ENCODE assay signal across 7 mouse cellular contexts in genomic region chr14:20695761-20696520, GRCm38 (mm10). TPM values are rescaled to one million over a fixed set of nuclear protein-coding genes. Genes with fewer than 3 reads are reported as not detected.
DNase-seq lines count a peak whose midpoint lies in the region; ATAC-seq and TF ChIP-seq lines count a peak whose summit lies in the region.

No protein-coding gene starts in this region.

- TF ChIP-seq CTCF in cortical plate, adult 2 months (IDR thresholded peaks at IDR 0.05; ENCODE audit: extremely low read depth, insufficient read depth, low read length): no peak
- no peak for TF ChIP-seq CTCF in heart, postnatal 0 days (IDR thresholded peaks at IDR 0.05; ENCODE audit: low read depth)
- TF ChIP-seq CTCF in stomach, postnatal 0 days (IDR thresholded peaks at IDR 0.05; ENCODE audit: low read depth): no peak

- H3K27ac ChIP-seq in cortical plate, adult 2 months (ENCODE audit: insufficient read depth, low read length): no peak overlapping the region
- H3K27ac ChIP-seq in heart, postnatal 0 days (ENCODE audit: low read depth): peak overlapping the region; percentile 93
- H3K27ac ChIP-seq in liver, embryonic 15.5 days (replicated peaks): peak overlapping the region; percentile 93
- H3K27ac ChIP-seq in stomach, postnatal 0 days (replicated peaks): peak overlapping the region; percentile 98

- H3K4me1 ChIP-seq in cortical plate, adult 2 months (ENCODE audit: control insufficient read depth, insufficient read depth, low read length): peaks cover 5% of the 10 kb centered on the region
- H3K4me1 ChIP-seq in heart, postnatal 0 days (ENCODE audit: control insufficient read depth, insufficient read depth): peaks cover 24% of the 10 kb centered on the region
- peaks cover 66% of the 10 kb centered on the region for H3K4me1 ChIP-seq in liver, embryonic 15.5 days (replicated peaks)
- peaks cover 6% of the 10 kb centered on the region for H3K4me1 ChIP-seq in stomach, postnatal 0 days (replicated peaks; ENCODE audit: control insufficient read depth, insufficient read depth)

- no peaks in the 10 kb centered on the region for H3K9me3 ChIP-seq in heart, postnatal 0 days (replicated peaks; ENCODE audit: control insufficient read depth, low read length)
- no peaks in the 10 kb centered on the region for H3K9me3 ChIP-seq in liver, embryonic 15.5 days (replicated peaks)
- H3K9me3 ChIP-seq in stomach, postnatal 0 days (ENCODE audit: control insufficient read depth, low read length): no peaks in the 10 kb centered on the region

- H3K4me2 ChIP-seq in heart, postnatal 0 days (ENCODE audit: low read depth, low read length): peak overlapping the region; percentile 81
- H3K4me2 ChIP-seq in liver, embryonic 15.5 days: peak overlapping the region; percentile 89
- H3K4me2 ChIP-seq in stomach, postnatal 0 days (replicated peaks; ENCODE audit: low read depth): peak overlapping the region; percentile 74

- H3K9ac ChIP-seq in heart, postnatal 0 days (replicated peaks; ENCODE audit: low read depth, low read length): peak overlapping the region; percentile 83
- H3K9ac ChIP-seq in liver, embryonic 15.5 days: peak overlapping the region; percentile 88
- peak overlapping the region; percentile 90 for H3K9ac ChIP-seq in stomach, postnatal 0 days (ENCODE audit: low read length)

- peak; percentile 11 for DNase-seq in retina, postnatal 1 day
- DNase-seq in retina, embryonic 14.5 days (ENCODE audit: low spot score): no peak
- peak; percentile 14 for DNase-seq in heart, postnatal 0 days (ENCODE audit: low spot score)
- DNase-seq in stomach, postnatal 0 days (ENCODE audit: low spot score): no peak
- DNase-seq in right cerebral cortex, postnatal 4 days: no peak

- no peak for TF ChIP-seq EP300 in heart, postnatal 0 days (IDR thresholded peaks at IDR 0.05; ENCODE audit: low read depth)
- TF ChIP-seq EP300 in stomach, postnatal 0 days (optimal IDR thresholded peaks at IDR 0.05): no peak

- WGBS in heart, postnatal 0 days: 8% methylated on average over 25 of the region's 27 CpGs
- 20% methylated on average over 27 of the region's 27 CpGs for WGBS in liver, embryonic 15.5 days (ENCODE audit: insufficient replicate concordance)
- WGBS in stomach, postnatal 0 days: 8% methylated on average over 27 of the region's 27 CpGs

- H3K4me3 ChIP-seq in cortical plate, adult 2 months (ENCODE audit: insufficient read depth, low read length): peak overlapping the region; percentile 58
- H3K4me3 ChIP-seq in heart, postnatal 0 days (ENCODE audit: low read depth, low read length): peak overlapping the region; percentile 94
- peak overlapping the region; percentile 96 for H3K4me3 ChIP-seq in liver, embryonic 15.5 days (replicated peaks)
- peak overlapping the region; percentile 94 for H3K4me3 ChIP-seq in stomach, postnatal 0 days (ENCODE audit: low read depth, low read length)

- peaks cover 40% of the 10 kb centered on the region for H3K36me3 ChIP-seq in heart, postnatal 0 days (replicated peaks; ENCODE audit: control insufficient read depth, insufficient read depth, low read length)
- H3K36me3 ChIP-seq in liver, embryonic 15.5 days (replicated peaks): peaks cover 49% of the 10 kb centered on the region
- H3K36me3 ChIP-seq in stomach, postnatal 0 days (ENCODE audit: control insufficient read depth, insufficient read depth, low read length): peaks cover 25% of the 10 kb centered on the region

- TF ChIP-seq POLR2A in cortical plate, adult 2 months (IDR thresholded peaks at IDR 0.05; ENCODE audit: extremely low read depth, insufficient read depth, low read length): no peak

- H3K27me3 ChIP-seq in heart, postnatal 0 days (ENCODE audit: control insufficient read depth, insufficient read depth, low read length): no peaks in the 10 kb centered on the region
- H3K27me3 ChIP-seq in liver, embryonic 15.5 days: no peaks in the 10 kb centered on the region
- H3K27me3 ChIP-seq in stomach, postnatal 0 days (ENCODE audit: control insufficient read depth, insufficient read depth, low read length): no peaks in the 10 kb centered on the region

- no peak for ATAC-seq in heart, postnatal 0 days (ENCODE audit: insufficient read depth, low read depth)
- no peak for ATAC-seq in liver, embryonic 15.5 days (ENCODE audit: insufficient read depth)
- 0 out of 2 replicates have a peak, but pooled peaks have one; percentile 5 for ATAC-seq in stomach, postnatal 0 days (ENCODE audit: low FRiP score, low TSS enrichment)

RNA-seq across cellular contexts. Expression of gene Fut11, which starts 1.2 kb away (rescaled TPM):
- 14.9 and 16.3 TPM in 2 replicates for polyA plus RNA-seq in cortical plate, adult 2 months (2012; rRNA removed)
- 11.1 and 14.2 TPM in 2 replicates for total RNA-seq in heart, postnatal 0 days (2014; rRNA removed; ENCODE audit: low replicate concordance)
- 11.4 and 11.9 TPM in 2 replicates for polyA plus RNA-seq in heart, postnatal 0 days (2015; fragmentation: Nextera tagmentation; extraction: Ambion mirVana)
- 6.3 and 7.3 TPM in 2 replicates for polyA plus RNA-seq in liver, embryonic 15.5 days (2015; fragmentation: Nextera tagmentation; extraction: Ambion mirVana)
- polyA plus RNA-seq in stomach, postnatal 0 days (2015; fragmentation: Nextera tagmentation; extraction: Ambion mirVana): 13.0 and 13.7 TPM in 2 replicates

RNA-seq across cellular contexts. Expression of gene Chchd1, which starts 6.9 kb away (rescaled TPM):
- polyA plus RNA-seq in cortical plate, adult 2 months (2012; rRNA removed): 84.9 and 85.9 TPM in 2 replicates
- total RNA-seq in heart, postnatal 0 days (2014; rRNA removed; ENCODE audit: low replicate concordance): 159 and 181 TPM in 2 replicates
- 243 and 251 TPM in 2 replicates for polyA plus RNA-seq in heart, postnatal 0 days (2015; fragmentation: Nextera tagmentation; extraction: Ambion mirVana)
- polyA plus RNA-seq in liver, embryonic 15.5 days (2015; fragmentation: Nextera tagmentation; extraction: Ambion mirVana): 70.8 and 89.3 TPM in 2 replicates
- 145 and 159 TPM in 2 replicates for polyA plus RNA-seq in stomach, postnatal 0 days (2015; fragmentation: Nextera tagmentation; extraction: Ambion mirVana)

RNA-seq across cellular contexts. Expression of gene Zswim8, which starts 11.4 kb away (rescaled TPM):
- polyA plus RNA-seq in cortical plate, adult 2 months (2012; rRNA removed): 174 and 185 TPM in 2 replicates
- 60.1 and 78.8 TPM in 2 replicates for total RNA-seq in heart, postnatal 0 days (2014; rRNA removed; ENCODE audit: low replicate concordance)
- 11.6 and 14.2 TPM in 2 replicates for polyA plus RNA-seq in heart, postnatal 0 days (2015; fragmentation: Nextera tagmentation; extraction: Ambion mirVana)
- 5.0 and 5.8 TPM in 2 replicates for polyA plus RNA-seq in liver, embryonic 15.5 days (2015; fragmentation: Nextera tagmentation; extraction: Ambion mirVana)
- 13.6 and 13.7 TPM in 2 replicates for polyA plus RNA-seq in stomach, postnatal 0 days (2015; fragmentation: Nextera tagmentation; extraction: Ambion mirVana)

RNA-seq across cellular contexts. Expression of gene Sec24c, which starts 21.8 kb away (rescaled TPM):
- polyA plus RNA-seq in cortical plate, adult 2 months (2012; rRNA removed): 77.2 and 79.3 TPM in 2 replicates
- 71.2 and 91.6 TPM in 2 replicates for total RNA-seq in heart, postnatal 0 days (2014; rRNA removed; ENCODE audit: low replicate concordance)
- polyA plus RNA-seq in heart, postnatal 0 days (2015; fragmentation: Nextera tagmentation; extraction: Ambion mirVana): 42.6 and 42.9 TPM in 2 replicates
- 35.3 and 40.6 TPM in 2 replicates for polyA plus RNA-seq in liver, embryonic 15.5 days (2015; fragmentation: Nextera tagmentation; extraction: Ambion mirVana)
- polyA plus RNA-seq in stomach, postnatal 0 days (2015; fragmentation: Nextera tagmentation; extraction: Ambion mirVana): 41.4 and 42.9 TPM in 2 replicates

RNA-seq across cellular contexts. Expression of gene Synpo2l, which starts 27.8 kb away (rescaled TPM):
- 0.11 and 0.19 TPM in 2 replicates for polyA plus RNA-seq in cortical plate, adult 2 months (2012; rRNA removed)
- 190 and 249 TPM in 2 replicates for total RNA-seq in heart, postnatal 0 days (2014; rRNA removed; ENCODE audit: low replicate concordance)
- polyA plus RNA-seq in heart, postnatal 0 days (2015; fragmentation: Nextera tagmentation; extraction: Ambion mirVana): 96.8 and 104 TPM in 2 replicates
- polyA plus RNA-seq in liver, embryonic 15.5 days (2015; fragmentation: Nextera tagmentation; extraction: Ambion mirVana): 0.68 and 1.3 TPM in 2 replicates
- polyA plus RNA-seq in stomach, postnatal 0 days (2015; fragmentation: Nextera tagmentation; extraction: Ambion mirVana): 0.30 and 0.42 TPM in 2 replicates

Comparison
In these comparisons a context has a peak if more than half of its experiments do, and no peak if none do; other contexts are left out.
1. DNase-seq: peak in retina, postnatal 1 day (single experiment) and heart, postnatal 0 days (single experiment); none in retina, embryonic 14.5 days (single experiment), stomach, postnatal 0 days (single experiment) and right cerebral cortex, postnatal 4 days (single experiment).
2. RNA of gene Zswim8, which starts 11.4 kb away (polyA plus RNA-seq): 174 to 185 TPM in cortical plate, adult 2 months; 11.6 to 14.2 TPM in heart, postnatal 0 days, 13.6 to 13.7 TPM in stomach, postnatal 0 days and 5.0 to 5.8 TPM in liver, embryonic 15.5 days; every median in the first group is over 10 times any median in the second.
3. Peak in every context shown above with its lines, with median percentiles within 50 percentile points of each other: H3K4me3 ChIP-seq, H3K4me2 ChIP-seq and H3K9ac ChIP-seq.